Mouse (Mus musculus) urinary bladder, postnatal 10 days (tissue): ENCODE results near the gene Rin3.

ENCODE experiments used
- DNase-seq: peaks from one replicate; pipeline ENCODE4 v3.0.0; 2022; ENCODE audit warnings: low spot score

The Rin3 gene

GRCm38 (mm10) chr12:102333101-102333500 lies 50.3 kb downstream of the Rin3 start:
- no peak for DNase-seq

- DNase-seq: no peak
Measured at GRCm38 (mm10) chr12:102339085-102339484, 56.2 kb downstream of the Rin3 start.

- DNase-seq: no peak
Measured at GRCm38 (mm10) chr12:102340471-102340870, 57.6 kb downstream of the Rin3 start.

GRCm38 (mm10) chr12:102342147-102342546 lies 59.3 kb downstream of the Rin3 start:
- DNase-seq: no peak

GRCm38 (mm10) chr12:102342602-102343001 lies 59.8 kb downstream of the Rin3 start:
- no peak for DNase-seq

GRCm38 (mm10) chr12:102345031-102345815 lies 62.4 kb downstream of the Rin3 start:
- no peak for DNase-seq

- no peak for DNase-seq
Measured at GRCm38 (mm10) chr12:102346507-102346906, 63.7 kb downstream of the Rin3 start.

- DNase-seq: no peak
Measured at GRCm38 (mm10) chr12:102348447-102348846, 65.6 kb downstream of the Rin3 start.

- DNase-seq: no peak
Measured at GRCm38 (mm10) chr12:102350997-102351396, 68.1 kb downstream of the Rin3 start.

- DNase-seq: no peak
Measured at GRCm38 (mm10) chr12:102354126-102354984, 71.5 kb downstream of the Rin3 start.

GRCm38 (mm10) chr12:102355784-102356183 lies 72.9 kb downstream of the Rin3 start:
- no peak for DNase-seq

- DNase-seq: no peak
Measured at GRCm38 (mm10) chr12:102356781-102357180, 73.9 kb downstream of the Rin3 start.

- DNase-seq: no peak
Measured at GRCm38 (mm10) chr12:102359390-102359789, 76.5 kb downstream of the Rin3 start.

- no peak for DNase-seq
Measured at GRCm38 (mm10) chr12:102361189-102362161, 78.6 kb downstream of the Rin3 start.

GRCm38 (mm10) chr12:102365016-102365415 lies 82.2 kb downstream of the Rin3 start:
- no peak for DNase-seq

GRCm38 (mm10) chr12:102366126-102366816 lies 83.4 kb downstream of the Rin3 start:
- DNase-seq: no peak

GRCm38 (mm10) chr12:102367075-102367474 lies 84.2 kb downstream of the Rin3 start:
- no peak for DNase-seq

- no peak for DNase-seq
Measured at GRCm38 (mm10) chr12:102368066-102368465, 85.2 kb downstream of the Rin3 start.

- DNase-seq: no peak
Measured at GRCm38 (mm10) chr12:102368556-102368955, 85.7 kb downstream of the Rin3 start.

- DNase-seq: no peak
Measured at GRCm38 (mm10) chr12:102369488-102370235, 86.8 kb downstream of the Rin3 start.
